Mouse (Mus musculus) lung, postnatal 0 days (tissue): ENCODE measurements at regions not wholly inside any gene's neighbourhood (a gene's known extent, or its start where the extent isn't known, plus 50 kb on each side); places are given as distances from the start of the nearest gene placed in this dataset.

Experiments
- ATAC-seq: fragments of 200-750 bp; cut with Nextera tagmentation; 2 replicates; pipeline ENCODE4 v1.8.0; 2017; ENCODE audit warnings: moderate library complexity
- DNase-seq: peaks from one replicate; pipeline ENCODE4 v3.0.0-alpha.2; 2016; ENCODE audit warnings: low spot score
- H3K27ac ChIP-seq: fragments of 300-500 bp; sonication (generic); 2 replicates; pipeline ENCODE4 v1.5.1; 2014; ENCODE audit warnings: antibody characterized with exemption, mild to moderate bottlenecking, low read length, mixed read lengths
- H3K27me3 ChIP-seq: fragments of 300-500 bp; sonication (generic); replicated peaks from 2 replicates; pipeline ENCODE4 v1.6.1; 2014; ENCODE audit warnings: low read length, mixed read lengths; ENCODE audit not compliant: insufficient read depth
- H3K36me3 ChIP-seq: fragments of 300-500 bp; sonication (generic); 2 replicates; pipeline ENCODE4 v1.6.1; 2014; ENCODE audit warnings: low read length, mixed read lengths; ENCODE audit not compliant: insufficient read depth
- H3K4me1 ChIP-seq: fragments of 300-500 bp; sonication (generic); 2 replicates; pipeline ENCODE4 v1.6.1; 2014; ENCODE audit warnings: antibody characterized with exemption, low read depth, low read length, mixed read lengths; ENCODE audit not compliant: insufficient read depth
- H3K4me2 ChIP-seq: fragments of 300-500 bp; sonication (generic); replicated peaks from 2 replicates; pipeline ENCODE4 v1.6.1; 2014; ENCODE audit warnings: low read depth, mild to moderate bottlenecking, low read length, moderate library complexity, mixed read lengths
- H3K4me3 ChIP-seq: fragments of 300-500 bp; sonication (generic); 2 replicates; pipeline ENCODE4 v1.5.1; 2014; ENCODE audit warnings: low read depth, low read length
- H3K9ac ChIP-seq: fragments of 300-500 bp; sonication (generic); replicated peaks from 2 replicates; pipeline ENCODE4 v1.6.1; 2014; ENCODE audit warnings: low read depth, mild to moderate bottlenecking
- H3K9me3 ChIP-seq: fragments of 300-500 bp; sonication (generic); 2 replicates; pipeline ENCODE4 v1.6.1; 2016; ENCODE audit warnings: low read length, mixed read lengths
- CTCF ChIP-seq: IDR thresholded peaks from 2 replicates; pipeline ENCODE4 v1.5.1; 2016; ENCODE audit warnings: antibody characterized with exemption, mild to moderate bottlenecking
- EP300 ChIP-seq: IDR thresholded peaks from 2 replicates; pipeline ENCODE4 v1.6.1; 2016; ENCODE audit warnings: antibody characterized with exemption, mild to moderate bottlenecking, control low read depth
- WGBS: fragments of 180-500 bp; shearing (Covaris S2); extraction: QIAGEN DNeasy Blood & Tissue Kit; methylation state at CpG from one replicate; pipeline ENCODE4 v1.1.7; 2014; 5-methylcytosine and 5-hydroxymethylcytosine counted together

- no peak overlapping the region for H3K4me3 ChIP-seq
- DNase-seq (no peak), ATAC-seq (no peak)
- H3K27ac ChIP-seq, result no peak overlapping the region
- H3K9ac ChIP-seq, result no peak overlapping the region
- 75% methylated on average over 3 of the region's 3 CpGs for WGBS
- H3K4me1 ChIP-seq, result no peaks in the 10 kb centered on the region
- H3K36me3 ChIP-seq, result no peaks in the 10 kb centered on the region
- H3K27me3 ChIP-seq, result no peaks in the 10 kb centered on the region
- no peaks in the 10 kb centered on the region for H3K9me3 ChIP-seq
- TF ChIP-seq EP300 (no peak), CTCF (no peak)
- no peak overlapping the region for H3K4me2 ChIP-seq
Observed at GRCm38 (mm10) chr5:80484676-80485075, 535.3 kb upstream of the Adgrl3 start.

GRCm38 (mm10) chr5:80488332-80488731, 531.6 kb upstream of the Adgrl3 start:
- no peaks in the 10 kb centered on the region for H3K9me3 ChIP-seq
- H3K4me3 ChIP-seq, result no peak overlapping the region
- H3K9ac ChIP-seq, result no peak overlapping the region
- ATAC-seq, result no peak
- H3K36me3 ChIP-seq, result no peaks in the 10 kb centered on the region
- no peak overlapping the region for H3K4me2 ChIP-seq
- H3K27me3 ChIP-seq, result no peaks in the 10 kb centered on the region
- H3K4me1 ChIP-seq, result no peaks in the 10 kb centered on the region
- H3K27ac ChIP-seq, result no peak overlapping the region
- DNase-seq, result no peak
- no peak for TF ChIP-seq CTCF
- 75% methylated on average over 1 of the region's 1 CpGs for WGBS

- WGBS, result 30% methylated on average over 2 of the region's 2 CpGs
- Histone ChIP-seq H3K4me1 (no peaks in the 10 kb centered on the region), H3K9me3 (no peaks in the 10 kb centered on the region), H3K9ac (no peak overlapping the region), H3K4me2 (no peak overlapping the region), H3K27me3 (no peaks in the 10 kb centered on the region), H3K4me3 (no peak overlapping the region), H3K27ac (no peak overlapping the region), H3K36me3 (no peaks in the 10 kb centered on the region)
- ATAC-seq (no peak), DNase-seq (peak; percentile 7)
- TF ChIP-seq CTCF (peak; percentile 53), EP300 (no peak)
Observed at GRCm38 (mm10) chr5:80508672-80509071, 511.3 kb upstream of the Adgrl3 start.

GRCm38 (mm10) chr5:80539997-80540396, 479.9 kb upstream of the Adgrl3 start:
- TF ChIP-seq CTCF, result no peak
- no peak for TF ChIP-seq EP300
- Histone ChIP-seq H3K27me3 (no peaks in the 10 kb centered on the region), H3K4me2 (no peak overlapping the region), H3K4me1 (no peaks in the 10 kb centered on the region), H3K9me3 (no peaks in the 10 kb centered on the region), H3K36me3 (no peaks in the 10 kb centered on the region), H3K4me3 (no peak overlapping the region), H3K27ac (no peak overlapping the region), H3K9ac (no peak overlapping the region)
- no peak for ATAC-seq
- 74% methylated on average over 1 of the region's 1 CpGs for WGBS
- DNase-seq, result no peak

GRCm38 (mm10) chr5:80551673-80552072, 468.3 kb upstream of the Adgrl3 start:
- Histone ChIP-seq H3K27me3 (no peaks in the 10 kb centered on the region), H3K4me1 (no peaks in the 10 kb centered on the region), H3K36me3 (no peaks in the 10 kb centered on the region), H3K4me3 (no peak overlapping the region), H3K27ac (no peak overlapping the region), H3K9ac (no peak overlapping the region), H3K9me3 (no peaks in the 10 kb centered on the region), H3K4me2 (no peak overlapping the region)
- ATAC-seq (no peak), DNase-seq (no peak)
- TF ChIP-seq CTCF (no peak), EP300 (no peak)
- 77% methylated on average over 7 of the region's 7 CpGs for WGBS

- 68% methylated on average over 1 of the region's 1 CpGs for WGBS
- H3K4me3 ChIP-seq, result no peak overlapping the region
- TF ChIP-seq CTCF (no peak), EP300 (no peak)
- H3K27ac ChIP-seq, result no peak overlapping the region
- no peak for ATAC-seq
- no peaks in the 10 kb centered on the region for H3K27me3 ChIP-seq
- H3K4me2 ChIP-seq, result no peak overlapping the region
- no peak overlapping the region for H3K9ac ChIP-seq
- no peaks in the 10 kb centered on the region for H3K4me1 ChIP-seq
- no peaks in the 10 kb centered on the region for H3K36me3 ChIP-seq
- no peaks in the 10 kb centered on the region for H3K9me3 ChIP-seq
- no peak for DNase-seq
Observed at GRCm38 (mm10) chr5:80578741-80579140, 441.2 kb upstream of the Adgrl3 start.

- Histone ChIP-seq H3K4me3 (no peak overlapping the region), H3K27ac (no peak overlapping the region), H3K9me3 (no peaks in the 10 kb centered on the region), H3K36me3 (no peaks in the 10 kb centered on the region), H3K27me3 (no peaks in the 10 kb centered on the region), H3K4me2 (no peak overlapping the region), H3K4me1 (no peaks in the 10 kb centered on the region), H3K9ac (no peak overlapping the region)
- no peak for DNase-seq
- ATAC-seq, result no peak
- TF ChIP-seq CTCF (no peak), EP300 (no peak)
- WGBS, result 96% methylated on average over 3 of the region's 3 CpGs
Observed at GRCm38 (mm10) chr5:80611571-80611970, 408.4 kb upstream of the Adgrl3 start.
